Mouse (Mus musculus): ENCODE results near the gene Rnf168. TPM values are rescaled to one million over a fixed set of nuclear protein-coding genes. Genes with fewer than 3 reads are reported as not detected.
"Not testable (repeated sequence)": the region's sequence is repeated elsewhere in the genome, so short reads cannot be mapped to it uniquely, and the experiment has no call there.

Rnf168 gene
- polyA plus RNA-seq, 1 experiment = 6.4 TPM

DNA sequence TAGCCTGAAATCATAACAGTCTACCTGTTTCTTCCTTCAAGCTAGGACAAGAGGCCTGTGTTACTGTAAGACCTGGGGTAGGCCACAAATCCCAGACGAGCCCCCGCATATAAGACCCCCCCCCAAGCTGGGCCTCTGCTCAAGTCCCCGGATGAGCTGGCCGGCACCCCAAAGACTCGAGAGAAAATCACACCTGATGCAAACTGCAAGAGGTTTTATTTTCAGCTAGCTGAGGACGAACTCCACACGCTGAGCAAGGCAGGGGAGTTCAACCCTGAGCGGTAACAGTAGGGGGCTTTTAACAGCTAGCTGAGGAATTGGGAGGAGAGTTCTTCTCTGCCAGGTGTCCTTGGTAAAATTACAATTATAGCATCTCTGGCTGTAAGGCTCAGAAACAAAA, 3.0 kb downstream of the Rnf168 start:
- no peak overlapping the region for H3K4me3 ChIP-seq (ENCODE audit: insufficient read depth, low read depth, low read length)
- no peaks in the 10 kb centered on the region; the same call in 1 of the 2 replicates for H3K36me3 ChIP-seq (ENCODE audit: control insufficient read depth, insufficient read depth, low read length)
- no peaks in the 10 kb centered on the region for H3K27me3 ChIP-seq (replicated peaks; ENCODE audit: control insufficient read depth, insufficient read depth, low read length)
- 0 out of 2 replicates have a peak, but pooled peaks cover 4% of the 10 kb centered on the region for H3K4me1 ChIP-seq (ENCODE audit: control insufficient read depth, insufficient read depth, low read length)
- 98% methylated on average over 8 of the region's 8 CpGs for WGBS
- TF ChIP-seq CTCF (conservative IDR thresholded peaks at IDR 0.05; ENCODE audit: insufficient read depth, insufficient read length, low read depth, low read length) = no peak
- TF ChIP-seq POLR2A (IDR thresholded peaks at IDR 0.05; ENCODE audit: low read depth, low read length) = no peak
- no peak overlapping the region for H3K27ac ChIP-seq (ENCODE audit: insufficient read depth, low read depth, low read length)
- no peak for DNase-seq

DNA sequence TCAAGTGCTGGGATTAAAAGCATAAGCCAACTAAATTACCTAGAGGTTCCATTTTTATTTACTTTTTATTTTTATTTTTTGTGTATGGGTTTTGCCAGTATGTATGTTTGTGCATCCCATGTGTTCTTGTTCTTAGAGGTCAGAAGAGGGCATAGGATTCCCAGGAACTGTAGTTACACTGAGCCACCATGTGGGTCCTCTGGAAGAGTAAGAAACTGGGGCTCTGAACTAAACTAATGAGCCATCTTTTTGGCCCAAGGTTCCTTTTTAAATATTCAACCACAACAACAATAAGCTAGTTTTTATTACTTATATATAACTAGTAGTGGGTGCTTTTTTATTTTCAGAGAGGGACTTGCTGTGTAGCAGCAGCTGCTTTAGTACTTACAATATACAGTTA, 5.3 kb downstream of the Rnf168 start:
- peaks cover 2% of the 10 kb centered on the region for H3K36me3 ChIP-seq (ENCODE audit: control insufficient read depth, insufficient read depth, low read length)
- DNase-seq = no peak
- H3K27me3 ChIP-seq (replicated peaks; ENCODE audit: control insufficient read depth, insufficient read depth, low read length) = no peaks in the 10 kb centered on the region
- no peak for TF ChIP-seq CTCF (conservative IDR thresholded peaks at IDR 0.05; ENCODE audit: insufficient read depth, insufficient read length, low read depth, low read length)
- TF ChIP-seq POLR2A (IDR thresholded peaks at IDR 0.05; ENCODE audit: low read depth, low read length) = no peak
- no peak overlapping the region for H3K27ac ChIP-seq (ENCODE audit: insufficient read depth, low read depth, low read length)
- no peaks in the 10 kb centered on the region for H3K4me1 ChIP-seq (ENCODE audit: control insufficient read depth, insufficient read depth, low read length)
- no peak overlapping the region for H3K4me3 ChIP-seq (ENCODE audit: insufficient read depth, low read depth, low read length)

DNA sequence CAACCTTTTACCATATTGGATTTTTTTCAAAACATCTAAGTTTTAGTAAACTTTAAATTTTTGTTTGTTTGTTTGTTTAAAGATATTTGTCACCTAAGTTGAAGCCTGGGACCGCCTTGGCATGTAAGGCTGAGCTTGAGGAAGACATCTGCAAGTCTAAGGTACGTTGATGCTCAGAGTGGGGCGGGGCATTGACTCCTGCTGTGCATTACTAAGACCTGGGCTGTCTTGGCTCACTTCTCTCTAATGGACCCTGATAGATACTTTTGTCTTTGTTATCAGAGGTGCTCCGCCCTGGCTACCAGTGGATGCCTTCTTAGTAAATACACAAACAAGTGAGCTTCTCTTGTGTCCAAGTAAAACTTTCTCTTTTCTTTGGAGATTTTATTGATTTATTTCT, 14.6 kb downstream of the Rnf168 start:
- Histone ChIP-seq H3K36me3 (ENCODE audit: control insufficient read depth, insufficient read depth, low read length) (peaks cover 8% of the 10 kb centered on the region; the same call in 1 of the 2 replicates), H3K4me3 (ENCODE audit: insufficient read depth, low read depth, low read length) (no peak overlapping the region), H3K27ac (ENCODE audit: insufficient read depth, low read depth, low read length) (no peak overlapping the region), H3K27me3 (replicated peaks; ENCODE audit: control insufficient read depth, insufficient read depth, low read length) (no peaks in the 10 kb centered on the region), H3K4me1 (ENCODE audit: control insufficient read depth, insufficient read depth, low read length) (no peaks in the 10 kb centered on the region)
- 99% methylated on average over 4 of the region's 4 CpGs for WGBS
- TF ChIP-seq CTCF (conservative IDR thresholded peaks at IDR 0.05; ENCODE audit: insufficient read depth, insufficient read length, low read depth, low read length) (no peak), POLR2A (IDR thresholded peaks at IDR 0.05; ENCODE audit: low read depth, low read length) (no peak)
- DNase-seq = no peak

DNA sequence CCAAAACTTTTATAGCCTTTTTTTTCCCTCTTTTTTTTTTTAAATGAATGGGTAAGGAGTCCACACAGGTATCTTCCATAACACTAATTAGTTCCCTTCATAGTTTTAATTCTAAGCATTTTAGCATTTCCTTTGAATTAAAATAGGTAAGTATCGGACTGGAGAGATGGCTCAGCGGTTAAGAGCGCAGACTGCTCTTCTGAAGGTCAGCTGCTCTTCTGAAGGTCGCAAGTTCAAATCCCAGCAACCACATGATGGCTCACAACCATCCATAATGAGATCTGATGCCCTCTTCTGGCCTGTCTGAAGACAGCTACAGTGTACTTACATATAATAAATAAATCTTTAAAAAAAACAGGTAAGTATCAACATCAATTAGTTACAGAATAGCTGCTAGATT, 22.4 kb downstream of the Rnf168 start:
- WGBS = 97% methylated on average over 4 of the region's 4 CpGs

DNA sequence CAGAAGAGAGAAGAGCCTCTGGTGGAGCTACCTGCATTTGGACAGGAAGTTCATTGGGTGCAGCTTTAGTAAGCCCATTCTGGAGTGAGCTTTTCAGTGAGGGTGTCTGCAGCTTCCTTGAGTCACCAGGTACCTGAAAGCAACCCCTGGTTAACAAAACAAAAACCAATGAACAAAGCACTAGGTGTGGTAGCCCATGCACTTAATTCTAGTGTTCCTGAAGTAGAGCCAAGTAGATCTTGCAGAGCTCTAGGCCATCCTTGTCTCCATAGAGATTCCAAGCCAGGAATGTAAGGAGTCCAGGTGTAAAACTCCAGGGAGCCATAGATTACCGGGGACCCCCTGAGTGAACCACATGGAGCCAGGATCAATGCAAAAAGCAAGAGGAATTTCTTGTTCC, 25.8 kb downstream of the Rnf168 start:
- TF ChIP-seq CTCF (conservative IDR thresholded peaks at IDR 0.05; ENCODE audit: insufficient read depth, insufficient read length, low read depth, low read length) (no peak), POLR2A (IDR thresholded peaks at IDR 0.05; ENCODE audit: low read depth, low read length) (no peak)
- 64% methylated on average over 1 of the region's 1 CpGs for WGBS

More for the DNA sequence above, 22.4 kb downstream of the Rnf168 start:
- H3K27me3 ChIP-seq (replicated peaks; ENCODE audit: control insufficient read depth, insufficient read depth, low read length); H3K27ac ChIP-seq (ENCODE audit: insufficient read depth, low read depth, low read length); H3K36me3 ChIP-seq (ENCODE audit: control insufficient read depth, insufficient read depth, low read length); H3K4me3 ChIP-seq (ENCODE audit: insufficient read depth, low read depth, low read length); DNase-seq; H3K4me1 ChIP-seq (ENCODE audit: control insufficient read depth, insufficient read depth, low read length): not testable (repeated sequence)

DNA sequence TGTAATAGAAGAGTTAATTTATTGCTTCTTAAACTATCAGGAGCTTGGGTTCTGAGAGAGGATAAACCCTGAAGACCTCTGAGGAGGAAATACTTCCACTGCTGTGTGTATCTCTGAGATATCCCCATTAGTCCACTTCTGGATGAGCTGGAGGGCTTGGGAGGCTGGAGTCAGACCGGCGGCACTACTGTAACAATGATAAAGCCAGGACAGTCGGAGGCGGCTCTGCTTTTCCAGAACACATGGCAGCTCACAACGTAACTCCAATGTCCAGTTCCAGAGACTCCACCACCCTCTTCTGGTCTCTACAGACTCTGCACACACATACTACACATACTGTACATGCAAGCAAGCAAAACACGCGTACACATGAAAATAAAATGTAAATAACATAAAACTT, 26.6 kb downstream of the Rnf168 start:
- H3K36me3 ChIP-seq (ENCODE audit: control insufficient read depth, insufficient read depth, low read length) = no peaks in the 10 kb centered on the region; the same call in 1 of the 2 replicates
- no peak for DNase-seq
- TF ChIP-seq CTCF (conservative IDR thresholded peaks at IDR 0.05; ENCODE audit: insufficient read depth, insufficient read length, low read depth, low read length) = no peak
- no peak for TF ChIP-seq POLR2A (IDR thresholded peaks at IDR 0.05; ENCODE audit: low read depth, low read length)
- 95% methylated on average over 7 of the region's 7 CpGs for WGBS
- H3K4me3 ChIP-seq (ENCODE audit: insufficient read depth, low read depth, low read length) = no peak overlapping the region
- H3K27me3 ChIP-seq (replicated peaks; ENCODE audit: control insufficient read depth, insufficient read depth, low read length) = no peaks in the 10 kb centered on the region
- no peak overlapping the region for H3K27ac ChIP-seq (ENCODE audit: insufficient read depth, low read depth, low read length)
- H3K4me1 ChIP-seq (ENCODE audit: control insufficient read depth, insufficient read depth, low read length) = no peaks in the 10 kb centered on the region

More for the DNA sequence above, 25.8 kb downstream of the Rnf168 start:
- DNase-seq = no peak
- no peaks in the 10 kb centered on the region for H3K27me3 ChIP-seq (replicated peaks; ENCODE audit: control insufficient read depth, insufficient read depth, low read length)
- no peak overlapping the region for H3K27ac ChIP-seq (ENCODE audit: insufficient read depth, low read depth, low read length)
- H3K4me3 ChIP-seq (ENCODE audit: insufficient read depth, low read depth, low read length) = no peak overlapping the region
- H3K36me3 ChIP-seq (ENCODE audit: control insufficient read depth, insufficient read depth, low read length) = no peaks in the 10 kb centered on the region; the same call in 1 of the 2 replicates
- H3K4me1 ChIP-seq (ENCODE audit: control insufficient read depth, insufficient read depth, low read length) = no peaks in the 10 kb centered on the region

DNA sequence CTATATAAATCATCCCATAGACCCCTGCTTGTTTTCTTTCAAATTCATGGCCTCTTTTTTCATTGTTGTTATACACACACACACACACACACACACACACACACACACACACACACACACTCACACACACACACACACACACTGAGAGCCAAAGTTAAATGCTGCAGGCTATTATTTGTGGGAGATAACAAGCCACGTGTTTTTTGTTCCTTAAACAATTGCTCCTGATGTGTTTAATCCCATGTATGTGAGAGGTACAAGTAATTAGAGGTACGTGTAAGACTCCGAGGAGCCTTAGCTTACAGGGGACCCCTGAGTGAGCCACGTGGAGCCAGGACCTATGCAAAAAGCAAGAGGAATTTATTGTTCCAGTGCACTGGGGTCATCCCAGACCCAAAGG, 34.7 kb downstream of the Rnf168 start:
- 72% methylated on average over 4 of the region's 4 CpGs for WGBS
- peak overlapping the region; percentile 20; the same call in 1 of the 2 replicates for H3K27ac ChIP-seq (ENCODE audit: insufficient read depth, low read depth, low read length)
- peaks cover 3% of the 10 kb centered on the region; the same call in 1 of the 2 replicates for H3K4me1 ChIP-seq (ENCODE audit: control insufficient read depth, insufficient read depth, low read length)
- no peaks in the 10 kb centered on the region for H3K27me3 ChIP-seq (replicated peaks; ENCODE audit: control insufficient read depth, insufficient read depth, low read length)
- TF ChIP-seq CTCF (conservative IDR thresholded peaks at IDR 0.05; ENCODE audit: insufficient read depth, insufficient read length, low read depth, low read length) (no peak), POLR2A (IDR thresholded peaks at IDR 0.05; ENCODE audit: low read depth, low read length) (no peak)
- no peak overlapping the region for H3K4me3 ChIP-seq (ENCODE audit: insufficient read depth, low read depth, low read length)
- H3K36me3 ChIP-seq (ENCODE audit: control insufficient read depth, insufficient read depth, low read length) = no peaks in the 10 kb centered on the region
- DNase-seq = no peak

DNA sequence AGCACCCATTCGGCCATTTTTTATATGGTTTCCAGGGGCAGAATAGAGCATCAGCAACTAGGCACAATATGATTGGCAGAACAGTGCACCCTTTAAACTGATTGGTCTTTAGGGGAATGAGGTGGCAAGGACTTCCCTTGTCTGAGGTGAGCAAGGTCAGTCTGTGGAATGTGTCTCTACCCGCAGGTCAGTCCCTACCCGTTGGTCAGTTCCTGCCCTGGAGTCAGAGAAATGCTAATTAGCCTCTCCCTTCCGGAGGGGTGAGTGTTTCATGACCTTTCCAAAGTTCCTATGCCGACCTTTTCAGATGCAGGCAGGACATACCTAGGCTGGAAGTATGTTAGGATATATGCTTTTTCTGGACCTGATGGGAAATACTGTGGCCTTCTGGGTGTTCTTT, 35.1 kb downstream of the Rnf168 start:
- Histone ChIP-seq H3K4me1 (ENCODE audit: control insufficient read depth, insufficient read depth, low read length) (peaks cover 3% of the 10 kb centered on the region; the same call in 1 of the 2 replicates), H3K27me3 (replicated peaks; ENCODE audit: control insufficient read depth, insufficient read depth, low read length) (no peaks in the 10 kb centered on the region), H3K4me3 (ENCODE audit: insufficient read depth, low read depth, low read length) (no peak overlapping the region), H3K27ac (ENCODE audit: insufficient read depth, low read depth, low read length) (peak overlapping the region; percentile 40; the same call in 1 of the 2 replicates), H3K36me3 (ENCODE audit: control insufficient read depth, insufficient read depth, low read length) (no peaks in the 10 kb centered on the region)
- peak; percentile 54 for DNase-seq
- TF ChIP-seq POLR2A (IDR thresholded peaks at IDR 0.05; ENCODE audit: low read depth, low read length) (no peak), CTCF (conservative IDR thresholded peaks at IDR 0.05; ENCODE audit: insufficient read depth, insufficient read length, low read depth, low read length) (no peak)
- 20% methylated on average over 5 of the region's 5 CpGs for WGBS
